Mouse (Mus musculus) heart, adult 2 months (tissue): ENCODE data around the gene Mgl2. TPM values are rescaled to one million over a fixed set of nuclear protein-coding genes. Genes with fewer than 3 reads are reported as not detected.

Experiments
- DNase-seq, 2 experiments: peaks; one replicate each; pipeline ENCODE4 v3.0.0; 2021
- H3K27ac ChIP-seq: fragments of 200-600 bp; 2 replicates; pipeline ENCODE4 v1.8.1; 2022
- H3K27me3 ChIP-seq: fragments of 200-500 bp; 2 replicates; pipeline ENCODE4 v1.6.1; 2012; ENCODE audit warnings: mild to moderate bottlenecking, low read length, inconsistent platforms, mixed read lengths; ENCODE audit not compliant: control insufficient read depth, insufficient read depth
- H3K36me3 ChIP-seq: fragments of 200-500 bp; 2 replicates; pipeline ENCODE4 v1.6.1; 2012; ENCODE audit warnings: low read length, inconsistent platforms; ENCODE audit not compliant: control insufficient read depth, insufficient read depth
- H3K4me1 ChIP-seq: fragments of 200-500 bp; 2 replicates; pipeline ENCODE4 v1.6.1; 2011; ENCODE audit warnings: low read length; ENCODE audit not compliant: control insufficient read depth, insufficient read depth
- H3K4me3 ChIP-seq: fragments of 200-600 bp; 2 replicates; pipeline ENCODE4 v1.8.1; 2022
- H3K79me2 ChIP-seq: fragments of 200-500 bp; replicated peaks from 2 replicates; pipeline ENCODE4 v1.6.1; 2012; ENCODE audit warnings: mild to moderate bottlenecking, inconsistent platforms, low read length, moderate library complexity, mixed read lengths; ENCODE audit not compliant: control insufficient read depth, insufficient read depth
- H3K9ac ChIP-seq: fragments of 200-500 bp; 2 replicates; pipeline ENCODE4 v1.6.1; 2012; ENCODE audit warnings: low read depth, mild to moderate bottlenecking, control low read depth, inconsistent platforms, low read length, mixed read lengths
- CTCF ChIP-seq: fragments of 200-600 bp; IDR thresholded peaks from 2 replicates; pipeline ENCODE4 v1.8.1; 2022; ENCODE audit warnings: antibody characterized with exemption, mild to moderate bottlenecking, moderate library complexity
- EP300 ChIP-seq: fragments of 200-500 bp; IDR thresholded peaks from 2 replicates; pipeline ENCODE4 v1.6.1; 2011; ENCODE audit warnings: low read depth, low read length, control low read depth; ENCODE audit not compliant: insufficient read depth
- POLR2A ChIP-seq: fragments of 200-500 bp; IDR thresholded peaks from 2 replicates; pipeline ENCODE4 v1.6.1; 2011; ENCODE audit warnings: mild to moderate bottlenecking, low read depth, low read length, control low read depth; ENCODE audit not compliant: insufficient read depth
- WGBS: fragments of 180-500 bp; shearing (Covaris S2); methylation state at CpG from one replicate; pipeline ENCODE4 v1.1.7; 2018; 5-methylcytosine and 5-hydroxymethylcytosine counted together
- intact Hi-C: fragments of 180-260 bp; cut with DNase I; formaldehyde crosslinking; loops from one replicate; pipeline ENCODE4 v1.15.1; 2025
- polyA plus RNA-seq: library from polyadenylated mRNA; depleted of rRNA; stranded (reverse); fragments of >200 nt; gene quantifications from 2 replicates; pipeline ENCODE4 v1.2.3, GENCODE M21; 2012
- total RNA-seq, 2 experiments: library from RNA; stranded (reverse); gene quantifications; 2 replicates each; pipeline ENCODE4 v1.2.3; 2021

Mgl2 gene
- total and polyA plus RNA-seq, 3 experiments, result 5.6 to 7.4 (median 6.7) TPM

DNA sequence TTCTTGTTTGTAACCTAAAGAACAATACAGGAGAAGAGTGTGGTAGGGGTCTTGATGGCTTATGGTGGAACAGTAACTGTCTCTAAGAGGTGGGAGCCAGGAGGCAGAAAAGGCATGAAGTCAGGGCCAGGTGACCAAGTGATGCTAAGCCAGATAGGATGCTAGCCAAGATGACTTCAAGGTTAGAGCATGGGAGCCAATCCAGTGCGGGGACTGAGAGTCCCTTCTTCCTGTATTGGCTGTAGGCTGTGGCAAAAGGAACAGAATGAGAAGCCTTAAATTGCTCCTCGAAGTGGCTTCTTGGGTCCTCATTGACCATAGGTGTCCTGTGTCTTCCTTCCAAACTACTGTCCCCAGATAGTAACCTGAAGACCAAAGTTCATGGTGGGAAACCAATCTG, 31.0 kb upstream of the Mgl2 start:
- Histone ChIP-seq H3K9ac (no peak overlapping the region), H3K79me2 (no peaks in the 10 kb centered on the region), H3K27me3 (no peaks in the 10 kb centered on the region; the same call in 1 of the 2 replicates), H3K27ac (no peak overlapping the region), H3K36me3 (no peaks in the 10 kb centered on the region), H3K4me3 (no peak overlapping the region), H3K4me1 (no peaks in the 10 kb centered on the region)
- intact Hi-C loops, result no loop called here
- TF ChIP-seq EP300 (no peak), CTCF (no peak), POLR2A (no peak)
- whole genome bisulfite sequencing, result 75% methylated on average over 2 of the region's 2 CpGs
- no peak for DNase-seq

DNA sequence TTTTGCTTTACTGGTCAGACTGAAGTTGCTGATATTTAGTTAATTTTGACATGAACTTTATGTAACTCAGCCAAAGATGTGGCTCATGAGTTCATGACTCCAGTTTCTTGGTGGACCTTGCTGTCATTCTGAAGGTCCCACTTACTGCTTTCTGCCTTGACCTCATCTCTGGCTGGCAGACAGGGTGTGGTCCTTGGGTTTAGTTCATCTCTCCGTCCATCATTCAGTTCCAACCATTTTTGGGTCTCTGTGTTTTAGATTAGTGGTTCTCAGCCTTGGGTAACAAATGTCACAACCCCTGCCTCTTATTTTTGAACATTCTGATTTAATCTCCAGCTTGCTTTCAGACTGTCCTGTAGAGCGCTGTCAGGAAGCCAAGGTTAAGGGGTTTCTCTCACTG, 30.3 kb upstream of the Mgl2 start:
- Histone ChIP-seq H3K4me3 (no peak overlapping the region), H3K79me2 (no peaks in the 10 kb centered on the region), H3K9ac (no peak overlapping the region), H3K27ac (no peak overlapping the region), H3K27me3 (no peaks in the 10 kb centered on the region; the same call in 1 of the 2 replicates), H3K36me3 (no peaks in the 10 kb centered on the region), H3K4me1 (no peaks in the 10 kb centered on the region)
- DNase-seq, result no peak
- no peak for TF ChIP-seq CTCF
- TF ChIP-seq EP300, result no peak
- no peak for TF ChIP-seq POLR2A
- 79% methylated on average over 2 of the region's 2 CpGs for WGBS
- intact Hi-C loops, result no loop called here

DNA sequence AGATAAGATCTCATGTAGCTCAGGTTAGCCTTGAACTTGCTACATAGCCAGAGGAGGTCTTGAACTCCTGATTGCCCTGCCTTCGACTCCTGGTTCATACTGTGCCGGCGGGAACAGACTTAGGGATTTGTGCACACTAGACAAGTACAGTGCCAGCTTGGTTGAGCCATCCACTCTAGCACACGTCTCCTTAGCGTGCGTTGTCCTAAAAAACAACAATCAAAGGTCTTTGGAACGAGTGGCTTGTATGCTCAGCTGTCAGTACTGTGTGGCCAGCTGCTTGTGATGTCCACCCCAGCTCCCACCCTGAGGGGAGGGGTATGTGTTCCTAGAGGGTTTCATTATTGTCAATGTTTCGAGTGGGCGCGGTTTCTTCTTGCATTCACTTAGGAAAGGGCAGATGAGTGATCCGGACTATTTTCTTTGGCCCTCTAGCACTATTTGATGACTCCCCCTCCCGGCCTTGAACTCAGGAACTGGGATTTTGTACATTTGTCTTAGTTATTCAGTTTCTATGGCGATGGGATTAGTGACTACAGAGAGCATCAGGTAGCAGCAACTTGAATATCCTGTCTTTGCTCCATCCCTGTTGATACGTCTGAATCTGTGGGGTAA, 26.3 kb upstream of the Mgl2 start:
- 82% methylated on average over 14 of the region's 14 CpGs for WGBS
- intact Hi-C loops, result no loop called here
- Histone ChIP-seq H3K36me3 (no peaks in the 10 kb centered on the region), H3K4me3 (no peak overlapping the region), H3K9ac (no peak overlapping the region), H3K27me3 (no peaks in the 10 kb centered on the region; the same call in 1 of the 2 replicates), H3K27ac (no peak overlapping the region), H3K79me2 (no peaks in the 10 kb centered on the region), H3K4me1 (no peaks in the 10 kb centered on the region)
- DNase-seq, result no peak
- TF ChIP-seq POLR2A (no peak), CTCF (no peak), EP300 (no peak)

GRCm38 (mm10) chr11:70107085-70107484, 23.0 kb upstream of the Mgl2 start:
- intact Hi-C loops, result no loop called here
- Histone ChIP-seq H3K4me3 (no peak overlapping the region), H3K36me3 (no peaks in the 10 kb centered on the region), H3K4me1 (no peaks in the 10 kb centered on the region), H3K79me2 (no peaks in the 10 kb centered on the region), H3K27ac (no peak overlapping the region), H3K27me3 (no peaks in the 10 kb centered on the region), H3K9ac (no peak overlapping the region)
- no peak for DNase-seq
- 57% methylated on average over 8 of the region's 8 CpGs for WGBS
- TF ChIP-seq EP300 (no peak), POLR2A (no peak), CTCF (no peak)

- TF ChIP-seq POLR2A (no peak), CTCF (peak; percentile 69), EP300 (no peak)
- Histone ChIP-seq H3K27ac (no peak overlapping the region), H3K27me3 (no peaks in the 10 kb centered on the region), H3K9ac (no peak overlapping the region), H3K79me2 (no peaks in the 10 kb centered on the region), H3K4me3 (no peak overlapping the region), H3K36me3 (no peaks in the 10 kb centered on the region), H3K4me1 (no peaks in the 10 kb centered on the region; the same call in 1 of the 2 replicates)
- intact Hi-C loops, result no loop called here
- WGBS, result 78% methylated on average over 3 of the region's 3 CpGs
- DNase-seq, result no peak
These were observed 20.0 kb upstream of the Mgl2 start for GRCm38 (mm10) chr11:70110146-70110545.

- no peaks in the 10 kb centered on the region for H3K27me3 ChIP-seq
- H3K36me3 ChIP-seq, result no peaks in the 10 kb centered on the region
- H3K4me1 ChIP-seq, result no peaks in the 10 kb centered on the region; the same call in 1 of the 2 replicates
- H3K79me2 ChIP-seq, result no peaks in the 10 kb centered on the region
- H3K27ac ChIP-seq, result no peak overlapping the region
- 20% methylated on average over 4 of the region's 4 CpGs for WGBS
- peak in 1 of 2 experiments; percentile 36 for DNase-seq
- H3K4me3 ChIP-seq, result no peak overlapping the region
- TF ChIP-seq POLR2A (no peak), CTCF (no peak), EP300 (no peak)
- intact Hi-C loops, result no loop called here
- H3K9ac ChIP-seq, result no peak overlapping the region
These were observed 15.6 kb upstream of the Mgl2 start for GRCm38 (mm10) chr11:70114562-70114961.
